Mouse (Mus musculus) kidney, embryonic 15.5 days (tissue): ENCODE measurements around the gene Gm1604a. TPM values are rescaled to one million over a fixed set of nuclear protein-coding genes. Genes with fewer than 3 reads are reported as not detected.
"Not testable (repeated sequence)": the region's sequence is repeated elsewhere in the genome, so short reads cannot be mapped to it uniquely, and the experiment has no call there.

Experiments
- ATAC-seq: fragments of 200-750 bp; cut with Nextera tagmentation; replicated peaks from 2 replicates; pipeline ENCODE4 v1.8.0; 2017; ENCODE audit warnings: moderate TSS enrichment; ENCODE audit not compliant: low FRiP score
- H3K27ac ChIP-seq: fragments of 300-500 bp; sonication (generic); 2 replicates; pipeline ENCODE4 v1.5.1; 2015; ENCODE audit warnings: mild to moderate bottlenecking, inconsistent platforms
- H3K27me3 ChIP-seq: fragments of 300-500 bp; sonication (generic); 2 replicates; pipeline ENCODE4 v1.6.1; 2015; ENCODE audit warnings: inconsistent platforms
- H3K36me3 ChIP-seq: fragments of 300-500 bp; sonication (generic); 2 replicates; pipeline ENCODE4 v1.6.1; 2015; ENCODE audit warnings: inconsistent platforms
- H3K4me1 ChIP-seq: fragments of 300-500 bp; sonication (generic); 2 replicates; pipeline ENCODE4 v1.6.1; 2015; ENCODE audit warnings: inconsistent platforms
- H3K4me2 ChIP-seq: fragments of 300-500 bp; sonication (generic); 2 replicates; pipeline ENCODE4 v1.6.1; 2015; ENCODE audit warnings: moderate library complexity, mild to moderate bottlenecking, inconsistent platforms
- H3K4me3 ChIP-seq: fragments of 300-500 bp; sonication (generic); replicated peaks from 2 replicates; pipeline ENCODE4 v1.5.1; 2015; ENCODE audit warnings: mild to moderate bottlenecking, inconsistent platforms
- H3K9ac ChIP-seq: fragments of 300-500 bp; sonication (generic); 2 replicates; pipeline ENCODE4 v1.6.1; 2015; ENCODE audit warnings: mild to moderate bottlenecking, inconsistent platforms
- H3K9me3 ChIP-seq: fragments of 300-500 bp; sonication (generic); replicated peaks from 2 replicates; pipeline ENCODE4 v1.6.1; 2016; ENCODE audit warnings: inconsistent platforms
- WGBS: fragments of 180-500 bp; shearing (Covaris S2); methylation state at CpG from one replicate; pipeline ENCODE4 v1.1.7; 2015; ENCODE audit warnings: mixed read lengths; 5-methylcytosine and 5-hydroxymethylcytosine counted together
- polyA plus RNA-seq: library from polyadenylated mRNA; unstranded; fragments of >200 nt; fragmentation: Nextera tagmentation; extraction: Ambion mirVana; gene quantifications from 2 replicates; pipeline ENCODE4 v1.2.1, GENCODE M21; 2015

The Gm1604a gene
- 0.32 TPM in 1 of 2 replicates, not detected in the other for polyA plus RNA-seq

- not testable (repeated sequence) for H3K27ac ChIP-seq, H3K4me2 ChIP-seq, H3K4me3 ChIP-seq, H3K9ac ChIP-seq, H3K4me1 ChIP-seq, H3K27me3 ChIP-seq, H3K9me3 ChIP-seq, H3K36me3 ChIP-seq
- peak; percentile 59; the same call in 1 of the 2 replicates for ATAC-seq
- 26% methylated on average over 3 of the region's 14 CpGs for WGBS
Observed at GRCm38 (mm10) chr17:7025257-7025656, at the start of gene Gm1604a. Gene Gm1604a, plus strand, starts transcription at chr17:7025568.

GRCm38 (mm10) chr17:6978287-6979248 lies 46.8 kb upstream of the Gm1604a start, which contains the start of gene Gm49721:
Gene Gm49721, plus strand, starts transcription at chr17:6978904.
- not testable (repeated sequence) for H3K36me3 ChIP-seq, H3K27me3 ChIP-seq, H3K9me3 ChIP-seq, H3K4me1 ChIP-seq
- WGBS, result 2% methylated on average over 32 of the region's 68 CpGs
- peak; percentile 98 for ATAC-seq
- peak within 1 kb of the TSS; percentile 61 for H3K4me2 ChIP-seq
- H3K27ac ChIP-seq, result peak within 1 kb of the TSS; percentile 78
- peak within 1 kb of the TSS; percentile 66 for H3K9ac ChIP-seq
- H3K4me3 ChIP-seq, result peak within 1 kb of the TSS; percentile 62

GRCm38 (mm10) chr17:6979380-6979779 lies 46.0 kb upstream of the Gm1604a start:
- not testable (repeated sequence) for H3K27me3 ChIP-seq, H3K36me3 ChIP-seq, H3K9me3 ChIP-seq, H3K4me1 ChIP-seq
- Histone ChIP-seq H3K27ac (peak overlapping the region; percentile 78; the same call in 1 of the 2 replicates), H3K4me2 (peak overlapping the region; percentile 61), H3K9ac (0 out of 2 replicates have a peak overlapping the region, but pooled peaks have one; percentile 66), H3K4me3 (peak overlapping the region; percentile 62)
- WGBS, result 14% methylated on average over 5 of the region's 5 CpGs
- ATAC-seq, result 0 out of 2 replicates have a peak, but pooled peaks have one; percentile 2

GRCm38 (mm10) chr17:6980144-6980543 lies 45.2 kb upstream of the Gm1604a start:
- H3K27me3 ChIP-seq, H3K4me1 ChIP-seq, ATAC-seq, H3K9me3 ChIP-seq, H3K36me3 ChIP-seq, H3K4me3 ChIP-seq, H3K9ac ChIP-seq, H3K27ac ChIP-seq, H3K4me2 ChIP-seq: not testable (repeated sequence)
- WGBS, result 83% methylated on average over 5 of the region's 8 CpGs

- not testable (repeated sequence) for H3K36me3 ChIP-seq, ATAC-seq, H3K9me3 ChIP-seq, H3K27ac ChIP-seq, H3K27me3 ChIP-seq, H3K4me3 ChIP-seq, H3K9ac ChIP-seq, H3K4me2 ChIP-seq, H3K4me1 ChIP-seq
- 100% methylated on average over 1 of the region's 1 CpGs for WGBS
Observed at GRCm38 (mm10) chr17:6986118-6986517, 39.2 kb upstream of the Gm1604a start.

GRCm38 (mm10) chr17:6995504-6995903 lies 29.9 kb upstream of the Gm1604a start:
- H3K27ac ChIP-seq, H3K4me1 ChIP-seq, H3K4me3 ChIP-seq, ATAC-seq, H3K9me3 ChIP-seq, H3K4me2 ChIP-seq, H3K9ac ChIP-seq, H3K36me3 ChIP-seq, H3K27me3 ChIP-seq: not testable (repeated sequence)
- WGBS, result no CpG with 5 or more reads among the region's 6 CpGs

- not testable (repeated sequence) for H3K27ac ChIP-seq, H3K4me1 ChIP-seq, H3K36me3 ChIP-seq, H3K27me3 ChIP-seq, H3K9ac ChIP-seq, H3K4me3 ChIP-seq, H3K4me2 ChIP-seq, ATAC-seq, H3K9me3 ChIP-seq
- 87% methylated on average over 8 of the region's 8 CpGs for WGBS
Observed at GRCm38 (mm10) chr17:6996826-6997225, 28.5 kb upstream of the Gm1604a start.

- not testable (repeated sequence) for H3K9me3 ChIP-seq, H3K4me2 ChIP-seq, H3K4me3 ChIP-seq, H3K9ac ChIP-seq, H3K36me3 ChIP-seq, H3K27ac ChIP-seq, ATAC-seq, H3K4me1 ChIP-seq, H3K27me3 ChIP-seq
- WGBS, result 71% methylated on average over 2 of the region's 7 CpGs
Observed at GRCm38 (mm10) chr17:6997778-6998490, 27.4 kb upstream of the Gm1604a start.

- H3K4me2 ChIP-seq, H3K27ac ChIP-seq, H3K9ac ChIP-seq, H3K36me3 ChIP-seq, ATAC-seq, H3K27me3 ChIP-seq, H3K4me3 ChIP-seq, H3K9me3 ChIP-seq, H3K4me1 ChIP-seq: not testable (repeated sequence)
- WGBS, result 57% methylated on average over 9 of the region's 12 CpGs
Observed at GRCm38 (mm10) chr17:7001790-7002585, 23.4 kb upstream of the Gm1604a start.

GRCm38 (mm10) chr17:7003392-7003791 lies 22.0 kb upstream of the Gm1604a start:
- H3K27me3 ChIP-seq, H3K4me2 ChIP-seq, H3K9ac ChIP-seq, H3K9me3 ChIP-seq, H3K4me3 ChIP-seq, H3K27ac ChIP-seq, H3K4me1 ChIP-seq, ATAC-seq, H3K36me3 ChIP-seq: not testable (repeated sequence)
- WGBS, result no CpG with 5 or more reads among the region's 3 CpGs

- not testable (repeated sequence) for ATAC-seq, H3K27ac ChIP-seq, H3K4me3 ChIP-seq, H3K9ac ChIP-seq, H3K4me2 ChIP-seq, H3K36me3 ChIP-seq, H3K9me3 ChIP-seq, H3K27me3 ChIP-seq, H3K4me1 ChIP-seq
- 73% methylated on average over 3 of the region's 4 CpGs for WGBS
Observed at GRCm38 (mm10) chr17:7005646-7006045, 19.7 kb upstream of the Gm1604a start.
